Mouse (Mus musculus) urinary bladder, adult 2 months (tissue): Measurements from ENCODE around the gene Kcng4. TPM values are rescaled to one million over a fixed set of nuclear protein-coding genes. Genes with fewer than 3 reads are reported as not detected.

Experiments
- DNase-seq: peaks from one replicate; pipeline ENCODE4 v3.0.0; 2022; ENCODE audit warnings: low spot score
- polyA plus RNA-seq: library from polyadenylated mRNA; depleted of rRNA; stranded (reverse); fragments of >200 nt; gene quantifications from 2 replicates; pipeline ENCODE4 v1.2.3, GENCODE M21; 2012; rRNA removed

The Kcng4 gene
- 3.5 and 6.6 TPM in 2 replicates for polyA plus RNA-seq

- no peak for DNase-seq
Measured at GRCm38 (mm10) chr8:119635378-119635777, at the start of gene Kcng4. Gene Kcng4, minus strand, starts transcription at chr8:119635680.

- no peak for DNase-seq
Measured at GRCm38 (mm10) chr8:119679184-119679583, 43.7 kb upstream of the Kcng4 start.

- DNase-seq: no peak
Measured at GRCm38 (mm10) chr8:119678138-119678843, 42.8 kb upstream of the Kcng4 start.

GRCm38 (mm10) chr8:119676389-119676788 lies 40.9 kb upstream of the Kcng4 start:
- peak; percentile 84 for DNase-seq

- no peak for DNase-seq
Measured at GRCm38 (mm10) chr8:119675457-119675856, 40.0 kb upstream of the Kcng4 start.

GRCm38 (mm10) chr8:119673976-119674555 lies 38.6 kb upstream of the Kcng4 start:
- DNase-seq: no peak

GRCm38 (mm10) chr8:119670419-119671091 lies 35.1 kb upstream of the Kcng4 start:
- no peak for DNase-seq

GRCm38 (mm10) chr8:119669284-119669683 lies 33.8 kb upstream of the Kcng4 start:
- no peak for DNase-seq

GRCm38 (mm10) chr8:119668447-119668846 lies 33.0 kb upstream of the Kcng4 start:
- no peak for DNase-seq

GRCm38 (mm10) chr8:119666219-119666951 lies 30.9 kb upstream of the Kcng4 start, which contains the start of gene Wfdc1:
Gene Wfdc1, plus strand, starts transcription at chr8:119666365.
- no peak for DNase-seq

GRCm38 (mm10) chr8:119665270-119665669 lies 29.8 kb upstream of the Kcng4 start:
- no peak for DNase-seq

- DNase-seq: no peak
Measured at GRCm38 (mm10) chr8:119663440-119663839, 28.0 kb upstream of the Kcng4 start.

- DNase-seq: no peak
Measured at GRCm38 (mm10) chr8:119661892-119662291, 26.4 kb upstream of the Kcng4 start.

GRCm38 (mm10) chr8:119661081-119661480 lies 25.6 kb upstream of the Kcng4 start:
- no peak for DNase-seq

- DNase-seq: no peak
Measured at GRCm38 (mm10) chr8:119656709-119657464, 21.4 kb upstream of the Kcng4 start.

GRCm38 (mm10) chr8:119651324-119651723 lies 15.8 kb upstream of the Kcng4 start:
- no peak for DNase-seq

GRCm38 (mm10) chr8:119646846-119647245 lies 11.4 kb upstream of the Kcng4 start:
- no peak for DNase-seq

GRCm38 (mm10) chr8:119646197-119646596 lies 10.7 kb upstream of the Kcng4 start:
- DNase-seq: no peak

- DNase-seq: no peak
Measured at GRCm38 (mm10) chr8:119644981-119645597, 9.6 kb upstream of the Kcng4 start.

GRCm38 (mm10) chr8:119644429-119644960 lies 9.0 kb upstream of the Kcng4 start:
- DNase-seq: no peak

- no peak for DNase-seq
Measured at GRCm38 (mm10) chr8:119642960-119643359, 7.5 kb upstream of the Kcng4 start.
